Mouse (Mus musculus) forebrain, embryonic 14.5 days (tissue): ENCODE results near the gene Abr. TPM values are rescaled to one million over a fixed set of nuclear protein-coding genes. Genes with fewer than 3 reads are reported as not detected.

ENCODE experiments used
- ATAC-seq: fragments of 200-750 bp; cut with Nextera tagmentation; 2 replicates; pipeline ENCODE4 v1.8.0; 2017; ENCODE audit warnings: mild to moderate bottlenecking, moderate library complexity
- DNase-seq: peaks from one replicate; pipeline ENCODE4 v3.0.0-alpha.2; 2015; ENCODE audit warnings: low spot score
- H3K27ac ChIP-seq: fragments of 300-500 bp; sonication (generic); 2 replicates; pipeline ENCODE4 v1.5.1; 2014; ENCODE audit warnings: low read depth, mild to moderate bottlenecking, control low read depth, low read length, moderate library complexity
- H3K27me3 ChIP-seq: fragments of 300-500 bp; sonication (generic); replicated peaks from 2 replicates; pipeline ENCODE4 v1.6.1; 2014; ENCODE audit warnings: low read length, control low read depth, mixed read lengths; ENCODE audit not compliant: control insufficient read depth, insufficient read depth
- H3K36me3 ChIP-seq: fragments of 300-500 bp; sonication (generic); 2 replicates; pipeline ENCODE4 v1.6.1; 2014; ENCODE audit warnings: low read length, control low read depth; ENCODE audit not compliant: control insufficient read depth, insufficient read depth
- H3K4me1 ChIP-seq: fragments of 300-500 bp; sonication (generic); 2 replicates; pipeline ENCODE4 v1.6.1; 2014; ENCODE audit warnings: antibody characterized with exemption, low read length, control low read depth; ENCODE audit not compliant: control insufficient read depth, insufficient read depth
- H3K4me2 ChIP-seq: fragments of 300-500 bp; sonication (generic); 2 replicates; pipeline ENCODE4 v1.6.1; 2014; ENCODE audit warnings: mild to moderate bottlenecking, control low read depth, low read length
- H3K4me3 ChIP-seq: fragments of 300-500 bp; sonication (generic); 2 replicates; pipeline ENCODE4 v1.5.1; 2014; ENCODE audit warnings: low read depth, low read length, control low read depth
- H3K9ac ChIP-seq: fragments of 300-500 bp; sonication (generic); 2 replicates; pipeline ENCODE4 v1.6.1; 2014; ENCODE audit warnings: mild to moderate bottlenecking, low read length, control low read depth, moderate library complexity
- H3K9me3 ChIP-seq: fragments of 300-500 bp; sonication (generic); replicated peaks from 2 replicates; pipeline ENCODE4 v1.6.1; 2016; ENCODE audit warnings: low read length, control low read depth, mixed read lengths; ENCODE audit not compliant: control insufficient read depth
- whole genome bisulfite sequencing: fragments of 180-500 bp; shearing (Covaris S2); extraction: QIAGEN DNeasy Blood & Tissue Kit; methylation state at CpG from one replicate; pipeline ENCODE4 v1.1.7; 2014; 5-methylcytosine and 5-hydroxymethylcytosine counted together
- polyA plus RNA-seq: library from polyadenylated mRNA; unstranded; fragments of >200 nt; fragmentation: Nextera tagmentation; extraction: Ambion mirVana; gene quantifications from 2 replicates; pipeline ENCODE4 v1.2.1, GENCODE M21; 2014

Gene Abr
- polyA plus RNA-seq: 88.8 and 105 TPM in 2 replicates

- Histone ChIP-seq H3K4me2 (peak within 1 kb of the TSS; percentile 99), H3K27me3 (peaks cover 26% of the 10 kb centered on the region), H3K36me3 (no peaks in the 10 kb centered on the region), H3K4me1 (peaks cover 13% of the 10 kb centered on the region), H3K27ac (no peak within 1 kb of the TSS), H3K9me3 (no peaks in the 10 kb centered on the region), H3K9ac (peak within 1 kb of the TSS; percentile 60), H3K4me3 (peak within 1 kb of the TSS; percentile 51)
- DNase-seq (peak; percentile 44), ATAC-seq (no peak)
- WGBS: 0% methylated on average over 31 of the region's 31 CpGs
These were observed at the start of gene Abr for GRCm38 (mm10) chr11:76622152-76622565. Gene Abr, minus strand, starts transcription at chr11:76622314.

GRCm38 (mm10) chr11:76667807-76668206 lies 45.7 kb upstream of the Abr start:
- ATAC-seq: no peak
- DNase-seq: no peak
- Histone ChIP-seq H3K36me3 (no peaks in the 10 kb centered on the region), H3K4me3 (no peak overlapping the region), H3K9me3 (no peaks in the 10 kb centered on the region), H3K27me3 (peaks cover 61% of the 10 kb centered on the region), H3K4me2 (no peak overlapping the region), H3K9ac (no peak overlapping the region), H3K27ac (no peak overlapping the region), H3K4me1 (no peaks in the 10 kb centered on the region)
- WGBS: 25% methylated on average over 4 of the region's 4 CpGs

GRCm38 (mm10) chr11:76666002-76666649 lies 44.0 kb upstream of the Abr start:
- Histone ChIP-seq H3K36me3 (no peaks in the 10 kb centered on the region), H3K4me3 (peak overlapping the region; percentile 28), H3K4me1 (no peaks in the 10 kb centered on the region), H3K27me3 (peaks cover 47% of the 10 kb centered on the region), H3K9me3 (no peaks in the 10 kb centered on the region), H3K27ac (no peak overlapping the region), H3K9ac (peak overlapping the region; percentile 49; the same call in 1 of the 2 replicates), H3K4me2 (peak overlapping the region; percentile 47)
- WGBS: 8% methylated on average over 35 of the region's 35 CpGs
- DNase-seq: peak; percentile 10
- no peak for ATAC-seq

GRCm38 (mm10) chr11:76661790-76662468 lies 39.8 kb upstream of the Abr start:
- Histone ChIP-seq H3K4me1 (no peaks in the 10 kb centered on the region), H3K36me3 (no peaks in the 10 kb centered on the region)
- WGBS: 76% methylated on average over 7 of the region's 7 CpGs

GRCm38 (mm10) chr11:76659138-76659930 lies 37.2 kb upstream of the Abr start:
- no peak overlapping the region for H3K4me2 ChIP-seq
- H3K27me3 ChIP-seq: peaks cover 4% of the 10 kb centered on the region; the same call in 1 of the 2 replicates
- no peaks in the 10 kb centered on the region for H3K36me3 ChIP-seq
- no peak overlapping the region for H3K27ac ChIP-seq
- no peaks in the 10 kb centered on the region for H3K9me3 ChIP-seq
- no peak for DNase-seq
- no peaks in the 10 kb centered on the region for H3K4me1 ChIP-seq
- no peak for ATAC-seq
- H3K9ac ChIP-seq: no peak overlapping the region
- WGBS: 78% methylated on average over 14 of the region's 14 CpGs
- no peak overlapping the region for H3K4me3 ChIP-seq

More at GRCm38 (mm10) chr11:76661790-76662468, 39.8 kb upstream of the Abr start:
- H3K9ac ChIP-seq: no peak overlapping the region
- H3K27me3 ChIP-seq: peaks cover 26% of the 10 kb centered on the region
- H3K4me2 ChIP-seq: no peak overlapping the region
- H3K4me3 ChIP-seq: no peak overlapping the region
- ATAC-seq (no peak), DNase-seq (no peak)
- H3K27ac ChIP-seq: no peak overlapping the region
- H3K9me3 ChIP-seq: no peaks in the 10 kb centered on the region

GRCm38 (mm10) chr11:76657450-76657970 lies 35.4 kb upstream of the Abr start:
- ATAC-seq: no peak
- H3K9ac ChIP-seq: no peak overlapping the region
- H3K27ac ChIP-seq: no peak overlapping the region
- no peak overlapping the region for H3K4me2 ChIP-seq
- H3K9me3 ChIP-seq: no peaks in the 10 kb centered on the region
- no peaks in the 10 kb centered on the region for H3K36me3 ChIP-seq
- H3K4me1 ChIP-seq: no peaks in the 10 kb centered on the region
- H3K4me3 ChIP-seq: no peak overlapping the region
- DNase-seq: no peak
- no peaks in the 10 kb centered on the region for H3K27me3 ChIP-seq
- WGBS: 42% methylated on average over 4 of the region's 4 CpGs

GRCm38 (mm10) chr11:76655106-76655505 lies 33.0 kb upstream of the Abr start:
- no peak for ATAC-seq
- Histone ChIP-seq H3K27ac (no peak overlapping the region), H3K9me3 (no peaks in the 10 kb centered on the region), H3K4me1 (no peaks in the 10 kb centered on the region), H3K4me3 (no peak overlapping the region), H3K27me3 (peaks cover 4% of the 10 kb centered on the region; the same call in 1 of the 2 replicates), H3K36me3 (no peaks in the 10 kb centered on the region), H3K4me2 (no peak overlapping the region), H3K9ac (no peak overlapping the region)
- 6% methylated on average over 10 of the region's 10 CpGs for WGBS
- DNase-seq: peak; percentile 81

GRCm38 (mm10) chr11:76652838-76653334 lies 30.8 kb upstream of the Abr start:
- ATAC-seq: no peak

More at GRCm38 (mm10) chr11:76652838-76653334, 30.8 kb upstream of the Abr start:
- Histone ChIP-seq H3K27ac (no peak overlapping the region), H3K4me3 (no peak overlapping the region), H3K9ac (no peak overlapping the region), H3K4me1 (no peaks in the 10 kb centered on the region), H3K36me3 (no peaks in the 10 kb centered on the region), H3K9me3 (no peaks in the 10 kb centered on the region), H3K4me2 (no peak overlapping the region), H3K27me3 (peaks cover 6% of the 10 kb centered on the region; the same call in 1 of the 2 replicates)
- DNase-seq: no peak
- 45% methylated on average over 3 of the region's 3 CpGs for WGBS
